ENCODE assay signal across 8 mouse cellular contexts in genomic region chr2:28270561-28270960, GRCm38 (mm10).
DNase-seq lines count a peak whose midpoint lies in the region; ATAC-seq and TF ChIP-seq lines count a peak whose summit lies in the region.

No protein-coding gene starts in this region.

- peaks cover 10% of the 10 kb centered on the region for H3K4me1 ChIP-seq in forebrain, embryonic 12.5 days
- peaks cover 16% of the 10 kb centered on the region for H3K4me1 ChIP-seq in forebrain, embryonic 13.5 days
- no peaks in the 10 kb centered on the region for H3K4me1 ChIP-seq in lung, embryonic 14.5 days (ENCODE audit: insufficient read depth)
- no peaks in the 10 kb centered on the region for H3K4me1 ChIP-seq in liver, embryonic 12.5 days

- no peak overlapping the region for H3K27ac ChIP-seq in forebrain, embryonic 12.5 days
- no peak overlapping the region for H3K27ac ChIP-seq in forebrain, embryonic 13.5 days
- H3K27ac ChIP-seq in lung, embryonic 14.5 days (ENCODE audit: low read depth): peak overlapping the region; percentile 58; the same call in 1 of the 2 replicates
- no peak overlapping the region for H3K27ac ChIP-seq in liver, embryonic 12.5 days

- H3K27me3 ChIP-seq in forebrain, embryonic 12.5 days: peaks cover 8% of the 10 kb centered on the region
- H3K27me3 ChIP-seq in forebrain, embryonic 13.5 days: no peaks in the 10 kb centered on the region
- H3K27me3 ChIP-seq in lung, embryonic 14.5 days (ENCODE audit: insufficient read depth, low read length): no peaks in the 10 kb centered on the region
- peaks cover 6% of the 10 kb centered on the region; the same call in 1 of the 2 replicates for H3K27me3 ChIP-seq in liver, embryonic 12.5 days (replicated peaks)

- no peak overlapping the region for H3K4me3 ChIP-seq in forebrain, embryonic 12.5 days (replicated peaks)
- H3K4me3 ChIP-seq in forebrain, embryonic 13.5 days: no peak overlapping the region
- H3K4me3 ChIP-seq in lung, embryonic 14.5 days (ENCODE audit: low read depth, low read length): no peak overlapping the region
- H3K4me3 ChIP-seq in liver, embryonic 12.5 days: no peak overlapping the region

- no peak for ATAC-seq in forebrain, embryonic 12.5 days (ENCODE audit: low FRiP score)
- ATAC-seq in forebrain, embryonic 13.5 days: no peak
- ATAC-seq in lung, embryonic 14.5 days (ENCODE audit: insufficient read depth): peak; percentile 52
- no peak for ATAC-seq in granulocyte monocyte progenitor cell, adult 5-6 weeks (replicated peaks; ENCODE audit: poor library complexity, severe bottlenecking)
- no peak for ATAC-seq in liver, embryonic 12.5 days

- no peaks in the 10 kb centered on the region for H3K36me3 ChIP-seq in forebrain, embryonic 12.5 days (replicated peaks)
- no peaks in the 10 kb centered on the region for H3K36me3 ChIP-seq in forebrain, embryonic 13.5 days (ENCODE audit: poor library complexity, severe bottlenecking)
- H3K36me3 ChIP-seq in lung, embryonic 14.5 days (ENCODE audit: insufficient read depth): no peaks in the 10 kb centered on the region
- no peaks in the 10 kb centered on the region for H3K36me3 ChIP-seq in liver, embryonic 12.5 days

- H3K4me2 ChIP-seq in forebrain, embryonic 12.5 days: 0 out of 2 replicates have a peak overlapping the region, but pooled peaks have one; percentile 1
- H3K4me2 ChIP-seq in forebrain, embryonic 13.5 days: no peak overlapping the region
- no peak overlapping the region for H3K4me2 ChIP-seq in lung, embryonic 14.5 days
- H3K4me2 ChIP-seq in liver, embryonic 12.5 days: no peak overlapping the region

- TF ChIP-seq CTCF in lung, embryonic 14.5 days (IDR thresholded peaks at IDR 0.05; ENCODE audit: low read depth): no peak

- no peaks in the 10 kb centered on the region for H3K9me3 ChIP-seq in forebrain, embryonic 12.5 days
- H3K9me3 ChIP-seq in forebrain, embryonic 13.5 days (replicated peaks): no peaks in the 10 kb centered on the region
- no peaks in the 10 kb centered on the region for H3K9me3 ChIP-seq in lung, embryonic 14.5 days (ENCODE audit: low read depth, low read length)
- no peaks in the 10 kb centered on the region for H3K9me3 ChIP-seq in liver, embryonic 12.5 days (replicated peaks)

- WGBS in forebrain, embryonic 12.5 days: 4% methylated on average over 4 of the region's 4 CpGs
- WGBS in forebrain, embryonic 13.5 days: 7% methylated on average over 4 of the region's 4 CpGs
- 9% methylated on average over 4 of the region's 4 CpGs for WGBS in lung, embryonic 14.5 days
- WGBS in liver, embryonic 12.5 days (ENCODE audit: insufficient replicate concordance): 28% methylated on average over 4 of the region's 4 CpGs

- peak; percentile 8 for DNase-seq in urinary bladder, postnatal 14 days (ENCODE audit: low spot score)
- no peak for DNase-seq in urinary bladder, postnatal 4 days (ENCODE audit: low spot score in 2 of 2)
- peak; percentile 46 for DNase-seq in lung, embryonic 14.5 days
- no peak for DNase-seq in B cell, adult 2 months

- no peak overlapping the region for H3K9ac ChIP-seq in forebrain, embryonic 12.5 days
- no peak overlapping the region for H3K9ac ChIP-seq in forebrain, embryonic 13.5 days
- no peak overlapping the region for H3K9ac ChIP-seq in lung, embryonic 14.5 days
- H3K9ac ChIP-seq in liver, embryonic 12.5 days: no peak overlapping the region

Comparison
In these comparisons a context has a peak if more than half of its experiments do, and no peak if none do; other contexts are left out.
1. DNase-seq: peak in urinary bladder, postnatal 14 days (single experiment) and lung, embryonic 14.5 days (single experiment); none in urinary bladder, postnatal 4 days (0 of 2) and B cell, adult 2 months (0 of 2).